Mouse (Mus musculus) cerebellum, adult 2 months (tissue): ENCODE measurements around the gene Bach2. TPM values are rescaled to one million over a fixed set of nuclear protein-coding genes. Genes with fewer than 3 reads are reported as not detected.

Source experiments
- DNase-seq, 2 experiments: peaks; one replicate each; pipeline ENCODE4 v3.0.0; 2021
- H3K27ac ChIP-seq: fragments of 200-500 bp; 2 replicates; pipeline ENCODE4 v1.5.1; 2012; ENCODE audit warnings: low read length, control low read depth, inconsistent platforms; ENCODE audit not compliant: insufficient read depth
- H3K27me3 ChIP-seq: fragments of 200-500 bp; 2 replicates; pipeline ENCODE4 v1.6.1; 2012; ENCODE audit warnings: inconsistent platforms, mild to moderate bottlenecking, low read length, moderate library complexity; ENCODE audit not compliant: control insufficient read depth, insufficient read depth
- H3K4me1 ChIP-seq: fragments of 200-500 bp; 2 replicates; pipeline ENCODE4 v1.6.1; 2011; ENCODE audit warnings: low read length; ENCODE audit not compliant: control insufficient read depth, insufficient read depth
- H3K4me3 ChIP-seq: fragments of 200-500 bp; replicated peaks from 2 replicates; pipeline ENCODE3; 2011; ENCODE audit warnings: mild to moderate bottlenecking, low read depth, low read length, control low read depth; ENCODE audit not compliant: insufficient read depth
- CTCF ChIP-seq: fragments of 200-500 bp; IDR thresholded peaks from 2 replicates; pipeline ENCODE4 v1.5.1; 2011; ENCODE audit warnings: low read depth, mild to moderate bottlenecking, control low read depth, low read length, moderate library complexity, borderline replicate concordance; ENCODE audit not compliant: insufficient read depth
- POLR2A ChIP-seq: fragments of 200-500 bp; IDR thresholded peaks from 2 replicates; pipeline ENCODE4 v1.6.1; 2011; ENCODE audit warnings: low read length, control low read depth, borderline replicate concordance; ENCODE audit not compliant: insufficient read depth
- WGBS: fragments of 180-500 bp; shearing (Covaris S2); methylation state at CpG from one replicate; pipeline ENCODE4 v1.1.7; 2018; 5-methylcytosine and 5-hydroxymethylcytosine counted together
- polyA plus RNA-seq: library from polyadenylated mRNA; depleted of rRNA; stranded (reverse); fragments of >200 nt; gene quantifications from 2 replicates; pipeline ENCODE4 v1.2.3, GENCODE M21; 2012

Gene Bach2
- polyA plus RNA-seq, 1 experiment, result 4.7 TPM

DNA sequence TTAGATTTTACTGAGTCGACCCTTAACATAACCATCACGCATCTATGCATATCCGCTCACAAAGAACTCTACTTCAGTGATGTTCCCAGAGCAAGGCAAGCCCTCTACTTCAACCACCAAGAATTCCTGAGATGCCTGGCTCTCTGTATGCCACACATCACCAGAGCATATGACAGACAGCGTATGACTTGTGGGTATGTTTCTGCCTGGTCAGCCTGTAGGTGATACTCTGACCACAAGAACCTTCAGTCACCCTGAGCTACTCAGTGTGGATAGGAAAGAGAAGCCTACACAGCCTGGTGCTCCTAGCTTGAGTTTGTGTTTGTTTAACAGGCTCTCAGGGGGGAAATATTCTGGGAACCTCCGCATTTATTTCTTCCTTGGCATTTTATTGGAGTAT is 36.2 kb upstream of the Bach2 start:
- Histone ChIP-seq H3K4me3 (no peak overlapping the region), H3K27ac (no peak overlapping the region), H3K4me1 (peaks cover 3% of the 10 kb centered on the region; the same call in 1 of the 2 replicates), H3K27me3 (no peaks in the 10 kb centered on the region; the same call in 1 of the 2 replicates)
- 94% methylated on average over 5 of the region's 5 CpGs for WGBS
- TF ChIP-seq CTCF, result no peak
- TF ChIP-seq POLR2A, result no peak
- no peak for DNase-seq

DNA sequence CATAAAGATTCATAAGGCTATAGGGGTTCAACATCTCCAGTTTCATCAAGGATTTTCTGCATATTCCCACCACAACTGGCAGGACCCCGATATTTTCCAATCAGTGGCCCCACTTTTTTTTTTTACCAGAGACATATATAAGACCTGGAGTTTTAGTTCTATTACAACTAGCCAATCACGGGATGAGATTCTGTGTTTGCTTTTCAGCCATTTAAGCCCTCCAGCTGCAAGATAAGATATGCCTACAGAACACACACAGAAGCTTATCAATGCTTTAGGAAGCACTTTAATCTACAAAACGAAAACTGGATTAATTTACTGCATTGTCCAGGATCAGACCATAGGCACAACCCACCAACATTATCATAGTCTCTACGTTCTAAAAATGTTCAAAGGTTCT is 33.8 kb upstream of the Bach2 start:
- no peaks in the 10 kb centered on the region; the same call in 1 of the 2 replicates for H3K27me3 ChIP-seq
- DNase-seq, result no peak
- 94% methylated on average over 4 of the region's 4 CpGs for WGBS
- H3K4me1 ChIP-seq, result no peaks in the 10 kb centered on the region
- TF ChIP-seq POLR2A, result no peak
- no peak for TF ChIP-seq CTCF
- no peak overlapping the region for H3K27ac ChIP-seq
- no peak overlapping the region for H3K4me3 ChIP-seq

DNA sequence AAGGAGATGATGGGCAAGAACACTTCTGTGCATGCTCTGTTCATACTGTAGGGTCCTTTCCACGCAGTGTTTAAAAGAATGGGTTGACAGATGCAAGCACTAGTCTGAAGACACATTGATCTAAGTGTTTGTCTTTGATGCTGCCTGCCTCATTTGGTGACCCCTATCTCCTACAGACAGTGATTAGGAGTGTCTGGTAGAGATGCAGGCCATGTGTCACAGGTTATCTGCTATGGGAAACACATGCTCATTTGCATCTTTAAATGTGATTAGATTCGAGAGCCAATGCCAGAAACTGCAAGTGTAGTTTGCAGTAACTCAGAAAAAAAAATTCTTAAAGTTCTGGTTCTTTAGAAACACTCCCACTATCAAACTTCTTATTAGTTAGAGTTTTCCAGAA is 32.8 kb upstream of the Bach2 start:
- Histone ChIP-seq H3K4me3 (no peak overlapping the region), H3K4me1 (no peaks in the 10 kb centered on the region), H3K27me3 (no peaks in the 10 kb centered on the region; the same call in 1 of the 2 replicates), H3K27ac (no peak overlapping the region)
- 71% methylated on average over 2 of the region's 2 CpGs for WGBS
- no peak for DNase-seq
- no peak for TF ChIP-seq CTCF
- no peak for TF ChIP-seq POLR2A

DNA sequence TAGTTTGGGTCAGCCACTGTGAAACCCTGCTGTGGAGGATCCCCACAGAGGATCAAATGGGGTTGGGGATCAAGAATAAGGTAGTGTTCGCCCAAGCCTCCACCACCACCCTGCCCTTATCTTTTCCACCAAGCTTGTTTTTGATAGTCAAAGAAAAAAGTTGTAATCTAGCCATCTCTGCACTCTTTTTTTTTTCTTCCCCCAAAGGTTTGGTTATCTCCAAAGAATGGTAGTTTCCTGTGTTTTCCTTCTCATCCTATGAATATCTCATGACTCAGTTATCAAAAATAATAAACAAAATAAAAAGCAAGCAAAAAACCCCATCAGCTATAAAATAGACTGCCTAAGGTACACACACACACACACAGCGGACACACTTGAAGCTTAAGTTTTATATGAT is 28.6 kb upstream of the Bach2 start:
- Histone ChIP-seq H3K4me3 (no peak overlapping the region), H3K27ac (no peak overlapping the region), H3K4me1 (no peaks in the 10 kb centered on the region), H3K27me3 (no peaks in the 10 kb centered on the region)
- TF ChIP-seq CTCF (no peak), POLR2A (no peak)
- no peak for DNase-seq
- WGBS, result 96% methylated on average over 2 of the region's 2 CpGs

DNA sequence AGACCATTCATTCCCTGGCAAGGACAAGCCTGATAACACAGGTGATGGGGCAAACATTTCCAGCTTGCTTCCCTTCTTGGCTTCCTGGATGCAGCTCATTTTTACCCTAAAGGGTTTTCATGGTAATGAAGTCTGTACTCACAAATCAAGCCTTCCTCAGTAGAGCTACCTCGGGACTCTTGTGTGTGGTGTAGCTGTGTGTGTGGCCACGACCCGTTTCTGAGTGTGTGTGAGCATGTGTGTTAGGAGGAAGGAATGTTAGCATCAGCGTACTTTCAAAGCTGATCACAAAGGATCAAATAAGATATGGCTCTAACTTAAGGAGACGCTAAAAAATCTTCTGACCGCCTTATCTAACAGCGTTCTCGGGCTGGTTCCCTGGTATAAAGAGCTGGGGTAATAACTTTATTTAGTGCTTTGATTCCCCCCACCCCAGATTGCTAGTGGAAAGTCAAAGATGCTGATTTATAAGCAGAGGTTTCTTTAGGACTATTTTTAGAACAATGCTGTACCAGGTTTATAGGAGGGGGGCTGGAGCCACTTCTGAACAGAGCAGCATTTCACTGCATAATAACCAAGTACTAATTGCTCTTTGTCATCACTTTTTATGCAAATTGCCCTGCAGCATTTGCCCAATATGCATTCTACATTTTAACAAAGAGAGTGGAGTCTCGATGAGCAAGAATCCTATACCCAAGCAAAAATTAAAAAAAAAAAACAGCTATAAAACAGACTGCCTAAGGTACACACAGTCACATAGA is 28.0 kb upstream of the Bach2 start:
- H3K27me3 ChIP-seq, result no peaks in the 10 kb centered on the region
- H3K4me3 ChIP-seq, result no peak overlapping the region
- no peak for DNase-seq
- WGBS, result 75% methylated on average over 9 of the region's 9 CpGs
- no peak for TF ChIP-seq CTCF
- no peak for TF ChIP-seq POLR2A
- no peak overlapping the region for H3K27ac ChIP-seq
- no peaks in the 10 kb centered on the region for H3K4me1 ChIP-seq

DNA sequence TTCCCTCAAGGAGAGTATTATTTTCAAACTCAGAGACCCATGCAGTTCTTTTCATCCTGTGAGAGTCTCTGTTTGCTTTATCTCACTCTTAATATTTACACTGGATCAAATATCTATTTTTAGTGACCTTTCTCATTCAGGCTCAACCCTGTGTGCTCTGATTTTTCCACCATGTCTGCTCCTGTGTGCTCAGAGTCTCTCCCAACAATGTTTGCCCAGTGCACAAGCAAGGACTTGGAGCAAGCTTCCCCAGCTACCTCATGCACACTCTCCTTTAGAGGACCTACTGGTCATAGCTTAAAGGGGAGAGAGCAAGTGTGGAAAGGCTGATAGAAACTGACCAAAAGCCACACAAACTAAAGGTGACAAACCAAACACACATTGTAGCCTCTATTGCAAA is 26.0 kb upstream of the Bach2 start:
- no peaks in the 10 kb centered on the region for H3K27me3 ChIP-seq
- no peak overlapping the region for H3K4me3 ChIP-seq
- no peaks in the 10 kb centered on the region for H3K4me1 ChIP-seq
- no peak for TF ChIP-seq CTCF
- no peak for TF ChIP-seq POLR2A
- H3K27ac ChIP-seq, result no peak overlapping the region
- DNase-seq, result no peak

DNA sequence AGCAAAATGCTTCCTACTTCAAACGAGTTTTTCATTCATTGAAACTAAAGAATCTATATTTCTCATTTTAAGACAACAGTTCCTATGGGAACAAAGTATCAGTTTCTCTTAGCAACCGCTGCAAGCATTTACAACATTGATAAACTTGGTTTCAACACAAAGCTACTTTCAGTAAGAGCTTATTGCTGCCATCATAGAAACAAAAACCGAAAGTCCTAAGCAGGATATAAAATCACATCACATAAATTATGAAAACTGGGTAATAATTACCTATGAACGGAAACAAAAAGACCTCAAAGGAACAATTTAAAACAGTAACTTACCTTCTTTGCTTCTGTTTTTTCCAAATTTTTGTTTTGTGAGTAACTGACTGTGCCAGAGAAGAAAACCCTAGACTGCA is 22.1 kb upstream of the Bach2 start:
- TF ChIP-seq POLR2A, result no peak
- no peak for TF ChIP-seq CTCF
- 93% methylated on average over 4 of the region's 4 CpGs for WGBS
- DNase-seq, result no peak

DNA sequence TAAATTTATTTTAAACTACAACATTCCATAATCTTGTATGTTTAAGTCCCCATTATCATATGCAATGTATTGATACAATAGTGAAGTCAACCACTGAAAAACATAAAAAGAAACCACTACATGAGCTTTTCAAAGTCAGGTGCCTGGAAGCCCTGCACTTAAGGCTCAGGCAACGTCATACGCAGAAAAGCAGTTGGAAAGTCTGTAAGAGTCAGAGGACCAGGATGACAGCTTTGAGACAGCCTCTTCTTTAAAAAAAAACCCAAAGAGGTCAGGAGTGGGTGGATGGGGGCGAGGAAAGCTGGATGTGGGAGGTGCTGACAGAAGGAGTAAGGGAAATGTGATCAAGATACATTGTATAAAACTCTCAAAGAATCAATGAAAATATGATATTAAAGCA is 21.6 kb upstream of the Bach2 start:
- DNase-seq, result no peak
- Histone ChIP-seq H3K4me1 (no peaks in the 10 kb centered on the region), H3K4me3 (no peak overlapping the region), H3K27me3 (no peaks in the 10 kb centered on the region), H3K27ac (no peak overlapping the region)
- no peak for TF ChIP-seq CTCF
- no peak for TF ChIP-seq POLR2A
- 88% methylated on average over 3 of the region's 3 CpGs for WGBS

More for the DNA sequence above, 22.1 kb upstream of the Bach2 start:
- H3K27ac ChIP-seq, result no peak overlapping the region
- no peak overlapping the region for H3K4me3 ChIP-seq
- H3K4me1 ChIP-seq, result no peaks in the 10 kb centered on the region
- no peaks in the 10 kb centered on the region for H3K27me3 ChIP-seq
